Mouse (Mus musculus) lung, adult 2 months (tissue): ENCODE measurements around the gene Stx11. TPM values are rescaled to one million over a fixed set of nuclear protein-coding genes. Genes with fewer than 3 reads are reported as not detected.

Source experiments
- DNase-seq: peaks from one replicate; pipeline ENCODE4 v3.0.0; 2022
- H3K4me1 ChIP-seq: fragments of 200-500 bp; 2 replicates; pipeline ENCODE4 v1.6.1; 2011; ENCODE audit warnings: low read length; ENCODE audit not compliant: control insufficient read depth, insufficient read depth
- H3K4me3 ChIP-seq: fragments of 200-500 bp; replicated peaks from 2 replicates; pipeline ENCODE3; 2011; ENCODE audit warnings: low read depth, mild to moderate bottlenecking, control low read depth, low read length; ENCODE audit errors: extremely low read depth
- CTCF ChIP-seq: fragments of 200-500 bp; IDR thresholded peaks from 2 replicates; pipeline ENCODE4 v1.5.1; 2011; ENCODE audit warnings: mild to moderate bottlenecking, low read length, control low read depth; ENCODE audit not compliant: insufficient read depth
- POLR2A ChIP-seq: fragments of 200-500 bp; IDR thresholded peaks from 2 replicates; pipeline ENCODE4 v1.6.1; 2011; ENCODE audit warnings: low read depth, mild to moderate bottlenecking, control low read depth, low read length, borderline replicate concordance; ENCODE audit errors: extremely low read depth
- WGBS: fragments of 180-500 bp; shearing (Covaris S2); methylation state at CpG from one replicate; pipeline ENCODE4 v1.1.7; 2018; 5-methylcytosine and 5-hydroxymethylcytosine counted together
- polyA plus RNA-seq: library from polyadenylated mRNA; depleted of rRNA; stranded (reverse); fragments of >200 nt; gene quantifications from 2 replicates; pipeline ENCODE4 v1.2.3, GENCODE M21; 2012; rRNA removed

The Stx11 gene
- polyA plus RNA-seq, 1 experiment = 17.1 TPM

- H3K4me1 ChIP-seq = no peaks in the 10 kb centered on the region
- no peak for DNase-seq
- WGBS = 68% methylated on average over 5 of the region's 5 CpGs
- H3K4me3 ChIP-seq = no peak overlapping the region
- TF ChIP-seq CTCF (no peak), POLR2A (no peak)
These were observed 60.0 kb downstream of the Stx11 start for GRCm38 (mm10) chr10:12904140-12904528.

- no peak for DNase-seq
- no peaks in the 10 kb centered on the region for H3K4me1 ChIP-seq
- no peak overlapping the region for H3K4me3 ChIP-seq
- TF ChIP-seq CTCF = no peak
- TF ChIP-seq POLR2A = no peak
- 75% methylated on average over 5 of the region's 5 CpGs for WGBS
These were observed 60.5 kb downstream of the Stx11 start for GRCm38 (mm10) chr10:12903440-12904139.

- DNase-seq = no peak
- no peak for TF ChIP-seq CTCF
- no peak for TF ChIP-seq POLR2A
- H3K4me1 ChIP-seq = no peaks in the 10 kb centered on the region
- 76% methylated on average over 5 of the region's 5 CpGs for WGBS
- H3K4me3 ChIP-seq = no peak overlapping the region
These were observed 64.2 kb downstream of the Stx11 start for GRCm38 (mm10) chr10:12899901-12900300.

- 93% methylated on average over 3 of the region's 3 CpGs for WGBS
- no peak for DNase-seq
- Histone ChIP-seq H3K4me3 (no peak overlapping the region), H3K4me1 (no peaks in the 10 kb centered on the region)
- TF ChIP-seq POLR2A (no peak), CTCF (no peak)
These were observed 70.8 kb downstream of the Stx11 start for GRCm38 (mm10) chr10:12893339-12893738.

- Histone ChIP-seq H3K4me1 (no peaks in the 10 kb centered on the region; the same call in 1 of the 2 replicates), H3K4me3 (no peak overlapping the region)
- DNase-seq = no peak
- 58% methylated on average over 13 of the region's 13 CpGs for WGBS
- TF ChIP-seq POLR2A (no peak), CTCF (no peak)
These were observed 75.7 kb downstream of the Stx11 start for GRCm38 (mm10) chr10:12888373-12888772.

Other genes with a start within 250 kb of the Stx11 start
- 47.7 and 59.1 TPM in 2 replicates for gene Utrn, start 94.9 kb downstream of the Stx11 start, polyA plus RNA-seq
- 29.1 and 41.2 TPM in 2 replicates for gene Sf3b5, start 41.0 kb upstream of the Stx11 start, polyA plus RNA-seq
- gene Plagl1, start 96.2 kb upstream of the Stx11 start, polyA plus RNA-seq = 28.8 and 35.3 TPM in 2 replicates
- not detected in 2 replicates for gene Zc2hc1b, start 213.7 kb upstream of the Stx11 start, polyA plus RNA-seq
- 7.3 and 12.2 TPM in 2 replicates for gene Ltv1, start 228.9 kb upstream of the Stx11 start, polyA plus RNA-seq